Mouse (Mus musculus): Measurements from ENCODE around the gene Snx1.

- no peak for TF ChIP-seq CTCF (conservative IDR thresholded peaks at IDR 0.05; ENCODE audit: low read length)
- TF ChIP-seq POU5F1 (IDR thresholded peaks at IDR 0.05; ENCODE audit: borderline replicate concordance, low read length), result no peak
- no peak for TF ChIP-seq NANOG (IDR thresholded peaks at IDR 0.05; ENCODE audit: borderline replicate concordance, low read length)
Measured at GRCm38 (mm10) chr9:66043241-66043640, 83.1 kb downstream of the Snx1 start.

All from E14TG2a.4 (cell line).